Mouse (Mus musculus) CD8-positive naive resting alpha-beta T cell, adult 57 days (primary cell): ENCODE measurements around the gene Nagk. TPM values are rescaled to one million over a fixed set of nuclear protein-coding genes. Genes with fewer than 3 reads are reported as not detected.

Experiments used
- total RNA-seq: library from RNA; stranded (reverse); gene quantifications from one replicate; pipeline ENCODE4 v1.2.4, GENCODE M21; 2023

Nagk gene
- 9.9 TPM for total RNA-seq

DNA sequence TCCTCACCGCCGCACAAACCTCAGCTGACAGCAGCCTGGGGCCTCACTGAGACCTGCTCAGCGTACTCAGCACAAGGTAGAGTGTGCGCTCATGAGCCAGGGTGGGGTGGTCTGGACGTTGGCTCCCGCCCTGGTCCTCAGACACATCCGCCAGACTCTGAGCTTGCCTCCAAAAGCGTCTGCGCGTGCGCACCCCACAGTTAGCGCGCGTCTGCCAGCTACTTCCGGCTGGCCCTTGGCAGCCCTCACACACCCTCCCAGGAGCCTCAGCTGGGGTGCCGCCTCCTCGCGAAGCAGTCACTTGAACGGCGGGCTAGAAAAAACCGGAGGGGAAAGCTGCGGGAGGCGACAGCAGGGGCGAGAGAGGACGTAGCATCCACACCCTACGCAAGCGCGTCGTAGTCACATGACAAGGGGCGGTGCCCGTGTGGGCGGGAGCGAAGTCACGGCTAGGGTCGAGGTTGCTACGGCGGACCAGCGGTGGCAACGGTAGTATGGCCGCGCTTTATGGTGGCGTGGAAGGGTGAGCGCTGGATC lies at the start of gene Nagk:
TSS of gene Nagk (plus strand) at position 223 of the 537 bp plus-strand sequence.

DNA sequence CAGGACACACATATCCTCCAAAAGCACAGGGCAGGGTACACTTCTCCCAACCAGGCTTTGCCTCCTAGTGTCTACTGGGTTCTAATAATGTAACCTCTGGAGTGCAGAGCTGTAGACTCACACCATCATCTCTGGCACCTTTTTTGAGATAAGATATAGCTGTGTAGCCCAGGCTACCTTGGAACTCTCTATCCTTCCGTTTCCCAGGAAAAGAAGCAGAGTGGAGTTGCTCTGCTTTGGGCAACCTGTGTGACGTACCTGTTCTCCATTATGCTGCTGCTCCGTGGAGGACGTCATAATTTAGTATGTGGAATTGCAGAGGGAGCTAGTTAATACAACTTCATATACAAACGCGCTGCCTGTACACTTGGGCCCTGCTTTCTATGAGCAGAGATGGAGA lies 32.4 kb upstream of the Nagk start, which contains the start of gene Ankrd53:
TSS of gene Ankrd53 (plus strand) at position 301 of the 400 bp plus-strand sequence.

DNA sequence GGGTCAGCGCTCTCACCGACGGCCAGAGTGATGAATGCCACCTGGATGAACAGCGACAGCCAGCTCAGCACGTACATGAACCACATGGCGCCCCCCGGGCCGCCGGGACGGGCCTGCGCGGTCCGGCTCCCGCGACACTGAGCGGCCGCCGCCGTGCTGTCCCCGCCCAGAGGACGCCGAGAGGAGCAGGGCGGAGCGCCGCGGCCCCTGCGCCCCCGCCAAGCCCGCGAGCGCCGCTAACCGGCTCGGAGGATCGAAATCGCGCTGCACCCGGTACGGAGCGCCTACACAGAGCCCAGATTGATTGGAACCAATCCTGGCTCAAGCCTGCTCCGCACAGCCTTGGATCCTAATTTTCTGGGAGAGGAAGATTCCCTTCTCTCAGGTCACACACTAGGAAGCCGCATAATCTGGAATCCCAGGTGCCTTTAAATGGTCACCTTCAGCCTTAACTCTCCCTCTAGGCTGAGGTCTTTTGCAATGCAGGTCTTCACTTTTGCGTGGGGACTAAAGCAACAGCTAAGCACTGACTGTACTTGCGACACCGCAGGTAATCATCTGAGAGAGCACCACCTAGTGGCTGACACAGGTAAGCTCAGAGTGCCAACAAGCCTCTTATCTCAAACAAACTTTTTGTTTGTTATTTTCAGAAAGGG lies 19.0 kb upstream of the Nagk start, which contains the start of gene Tex261:
TSS of gene Tex261 (minus strand) at position 176 of the 656 bp plus-strand sequence.

DNA sequence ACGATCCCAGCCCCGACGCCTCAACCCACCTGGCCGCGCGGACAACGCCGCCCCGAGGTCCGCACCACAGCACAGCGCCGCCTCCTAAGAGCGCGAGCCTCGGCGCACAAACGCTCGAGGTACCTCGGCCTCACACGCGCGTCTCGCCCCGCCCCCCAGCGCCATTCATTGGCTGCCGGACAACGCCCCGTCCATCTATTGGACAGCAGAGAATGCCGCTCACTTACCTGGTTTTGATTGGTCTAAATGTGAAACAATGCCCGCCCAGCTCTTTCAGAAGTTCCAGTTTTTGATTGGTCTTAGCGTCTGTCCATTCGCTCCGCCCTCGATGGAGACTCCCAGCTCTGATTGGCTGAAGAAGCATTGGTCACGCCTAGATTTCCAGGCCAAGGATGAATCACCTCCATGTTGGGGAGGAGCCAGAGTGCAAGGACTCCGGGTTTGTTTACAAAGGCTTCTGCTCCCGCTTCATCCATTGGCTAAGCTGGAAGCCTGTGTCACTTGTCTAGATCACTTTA lies 36.9 kb downstream of the Nagk start, which contains the start of gene Paip2b:
TSS of gene Paip2b (minus strand) at position 136 of the 518 bp plus-strand sequence.

Other genes starting within 250 kb of the Nagk start
- 23.9 TPM for gene Stambp, start 222.3 kb upstream of the Nagk start, total RNA-seq
- not detected for gene Clec4f, start 138.8 kb upstream of the Nagk start, total RNA-seq
- 0.34 TPM for gene Cd207, start 117.1 kb upstream of the Nagk start, total RNA-seq
- not detected for gene Vax2, start 83.7 kb upstream of the Nagk start, total RNA-seq
- gene Atp6v1b1, start 52.0 kb upstream of the Nagk start, total RNA-seq, result not detected
- gene Ankrd53, start 32.3 kb upstream of the Nagk start, total RNA-seq, result not detected
- gene Tex261, start 19.2 kb upstream of the Nagk start, total RNA-seq, result 57.0 TPM
- 64.9 TPM for gene Paip2b, start 36.8 kb downstream of the Nagk start, total RNA-seq
- gene Zfp638, start 72.1 kb downstream of the Nagk start, total RNA-seq, result 143 TPM
- not detected for gene Dysf, start 213.6 kb downstream of the Nagk start, total RNA-seq